Mouse (Mus musculus) neural tube, embryonic 13.5 days (tissue): ENCODE data around the gene Nabp2. TPM values are rescaled to one million over a fixed set of nuclear protein-coding genes. Genes with fewer than 3 reads are reported as not detected.

Experiments
- ATAC-seq: fragments of 200-750 bp; cut with Nextera tagmentation; 2 replicates; pipeline ENCODE4 v1.8.0; 2017; ENCODE audit warnings: low read depth, mild to moderate bottlenecking, moderate TSS enrichment, moderate library complexity
- H3K27ac ChIP-seq: fragments of 300-500 bp; sonication (generic); replicated peaks from 2 replicates; pipeline ENCODE4 v1.5.1; 2015; ENCODE audit warnings: moderate library complexity, mild to moderate bottlenecking, inconsistent platforms
- H3K27me3 ChIP-seq: fragments of 300-500 bp; sonication (generic); 2 replicates; pipeline ENCODE4 v1.6.1; 2015; ENCODE audit warnings: mild to moderate bottlenecking, inconsistent platforms
- H3K36me3 ChIP-seq: fragments of 300-500 bp; sonication (generic); 2 replicates; pipeline ENCODE4 v1.6.1; 2015; ENCODE audit warnings: mild to moderate bottlenecking, inconsistent platforms
- H3K4me1 ChIP-seq: fragments of 300-500 bp; sonication (generic); replicated peaks from 2 replicates; pipeline ENCODE4 v1.6.1; 2015; ENCODE audit warnings: inconsistent platforms
- H3K4me2 ChIP-seq: fragments of 300-500 bp; sonication (generic); 2 replicates; pipeline ENCODE4 v1.6.1; 2015; ENCODE audit warnings: inconsistent platforms, mild to moderate bottlenecking, moderate library complexity
- H3K4me3 ChIP-seq: fragments of 300-500 bp; sonication (generic); 2 replicates; pipeline ENCODE4 v1.5.1; 2015; ENCODE audit warnings: mild to moderate bottlenecking, inconsistent platforms
- H3K9ac ChIP-seq: fragments of 300-500 bp; sonication (generic); 2 replicates; pipeline ENCODE4 v1.6.1; 2015; ENCODE audit warnings: moderate library complexity, mild to moderate bottlenecking, inconsistent platforms
- H3K9me3 ChIP-seq: fragments of 300-500 bp; sonication (generic); 2 replicates; pipeline ENCODE4 v1.6.1; 2016; ENCODE audit warnings: inconsistent platforms
- WGBS: fragments of 180-500 bp; shearing (Covaris S2); methylation state at CpG from one replicate; pipeline ENCODE4 v1.1.7; 2015; 5-methylcytosine and 5-hydroxymethylcytosine counted together
- polyA plus RNA-seq: library from polyadenylated mRNA; unstranded; fragments of >200 nt; fragmentation: Nextera tagmentation; extraction: Ambion mirVana; gene quantifications from 2 replicates; pipeline ENCODE4 v1.2.1, GENCODE M21; 2015

Nabp2 gene
- polyA plus RNA-seq, 1 experiment from 2014 or later = 124 TPM

DNA sequence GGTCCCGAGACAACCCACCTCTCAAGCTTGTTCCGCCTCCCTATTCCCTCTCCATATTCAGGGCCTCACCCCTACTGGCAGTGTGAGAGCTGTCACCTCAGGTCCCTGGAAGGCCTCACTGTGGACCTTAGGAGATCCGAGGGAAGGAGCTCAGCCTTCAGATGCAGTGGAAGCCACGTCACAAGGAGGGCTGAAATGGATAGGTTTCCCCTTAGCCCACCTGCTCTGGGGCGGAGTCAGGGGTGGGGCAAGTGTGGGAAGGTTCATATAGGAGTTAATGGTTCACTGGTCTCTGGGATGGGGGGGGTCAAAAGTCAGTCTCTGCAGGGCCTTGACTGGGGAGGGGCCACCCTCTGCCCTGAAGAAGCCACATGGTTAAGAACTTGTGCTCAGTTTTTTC lies 11.0 kb downstream of the Nabp2 start:
- ATAC-seq = no peak
- no peak overlapping the region for H3K4me3 ChIP-seq
- H3K9me3 ChIP-seq = no peaks in the 10 kb centered on the region
- H3K27me3 ChIP-seq = no peaks in the 10 kb centered on the region
- 32% methylated on average over 5 of the region's 5 CpGs for WGBS
- no peak overlapping the region for H3K4me2 ChIP-seq
- no peak overlapping the region for H3K9ac ChIP-seq
- peaks cover 8% of the 10 kb centered on the region; the same call in 1 of the 2 replicates for H3K4me1 ChIP-seq
- H3K27ac ChIP-seq = no peak overlapping the region
- peaks cover 40% of the 10 kb centered on the region for H3K36me3 ChIP-seq

DNA sequence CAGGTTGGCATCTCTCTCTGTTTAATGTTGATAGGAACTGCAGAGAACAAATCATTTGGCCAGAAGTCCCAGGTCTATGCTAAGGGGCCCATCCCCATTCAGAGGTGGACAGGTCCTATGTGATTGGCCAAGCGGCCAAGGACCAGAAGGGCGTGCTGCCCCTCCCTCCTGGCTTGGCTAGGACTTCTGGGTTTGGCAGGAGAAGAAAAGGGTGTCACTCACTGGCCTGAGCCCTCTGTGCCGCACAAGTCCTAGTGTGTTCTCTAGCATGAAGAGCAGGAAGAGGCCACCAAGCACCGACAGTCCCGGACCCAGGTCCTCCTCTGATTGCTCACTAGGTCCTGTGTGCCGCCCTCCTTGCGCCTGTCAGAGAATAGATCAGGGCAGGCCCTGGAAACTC lies 13.8 kb downstream of the Nabp2 start:
- no peaks in the 10 kb centered on the region for H3K27me3 ChIP-seq
- H3K36me3 ChIP-seq = peaks cover 53% of the 10 kb centered on the region
- no peak overlapping the region for H3K4me3 ChIP-seq
- no peak for ATAC-seq
- H3K4me2 ChIP-seq = no peak overlapping the region
- WGBS = 59% methylated on average over 7 of the region's 7 CpGs
- H3K4me1 ChIP-seq = peaks cover 8% of the 10 kb centered on the region; the same call in 1 of the 2 replicates
- no peaks in the 10 kb centered on the region for H3K9me3 ChIP-seq
- no peak overlapping the region for H3K9ac ChIP-seq
- no peak overlapping the region for H3K27ac ChIP-seq

DNA sequence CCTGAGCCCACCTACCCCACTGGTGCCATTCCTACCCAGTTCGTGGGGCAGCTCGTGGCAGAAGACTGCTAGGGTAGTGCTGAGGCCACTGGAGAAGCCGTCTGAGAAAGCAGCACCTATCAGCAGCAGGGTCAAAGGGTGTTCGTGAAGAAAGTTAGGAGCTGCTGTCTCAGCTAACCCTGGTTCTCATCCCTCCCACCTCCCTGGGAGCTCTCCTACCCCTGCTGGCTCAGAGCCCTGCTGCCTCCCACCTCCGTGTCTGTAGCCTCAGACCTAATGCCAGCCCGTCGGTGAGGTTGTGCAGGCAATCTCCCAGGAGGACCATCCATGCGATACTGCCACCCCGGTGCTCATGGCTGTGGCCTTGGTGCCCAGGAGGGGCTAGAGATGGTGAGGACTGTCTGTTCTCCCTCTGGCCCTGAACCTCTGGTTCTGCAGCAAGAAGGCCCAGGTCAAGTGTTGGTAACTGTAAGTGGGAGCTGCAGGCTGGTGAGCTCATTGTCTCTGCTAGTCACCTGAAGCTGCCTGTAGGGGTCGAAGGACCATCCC lies 14.5 kb downstream of the Nabp2 start:
- no peak for ATAC-seq
- H3K4me2 ChIP-seq = no peak overlapping the region
- H3K36me3 ChIP-seq = peaks cover 56% of the 10 kb centered on the region
- H3K27ac ChIP-seq = no peak overlapping the region
- peaks cover 8% of the 10 kb centered on the region; the same call in 1 of the 2 replicates for H3K4me1 ChIP-seq
- no peaks in the 10 kb centered on the region for H3K27me3 ChIP-seq
- H3K9me3 ChIP-seq = no peaks in the 10 kb centered on the region
- H3K4me3 ChIP-seq = no peak overlapping the region
- 71% methylated on average over 10 of the region's 10 CpGs for WGBS
- no peak overlapping the region for H3K9ac ChIP-seq

DNA sequence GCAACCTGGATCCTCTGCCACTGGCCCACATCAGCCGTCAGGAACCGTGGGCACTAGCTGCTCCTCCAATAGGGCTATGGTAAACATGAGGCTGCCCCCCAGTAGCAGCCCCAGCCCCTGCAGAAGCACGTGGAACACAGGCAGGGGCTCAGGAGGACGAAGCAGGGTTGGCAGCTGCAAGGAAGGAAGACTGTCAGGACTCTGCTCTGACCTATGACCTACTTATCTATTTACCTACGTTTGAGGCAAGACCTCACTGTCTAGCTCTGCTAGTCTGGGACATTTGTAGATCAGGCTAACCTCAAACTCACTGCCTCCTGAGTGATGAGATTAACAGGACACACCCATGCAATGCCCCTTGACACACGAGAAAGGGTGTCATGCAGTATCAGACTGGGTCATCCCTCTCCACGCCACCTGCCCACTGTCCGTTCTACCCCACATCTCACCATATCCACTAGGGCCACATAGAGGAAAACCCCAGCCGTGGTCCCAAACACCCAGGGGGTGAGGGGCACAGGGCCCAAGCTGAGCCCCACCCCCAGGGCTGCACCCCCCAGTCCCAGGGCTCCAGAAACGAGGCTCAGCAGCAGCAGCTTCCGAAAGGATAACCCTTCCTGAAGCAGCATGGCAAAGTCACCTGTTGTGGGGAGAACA lies 15.1 kb downstream of the Nabp2 start:
- Histone ChIP-seq H3K27me3 (no peaks in the 10 kb centered on the region), H3K36me3 (peaks cover 57% of the 10 kb centered on the region), H3K9ac (no peak overlapping the region), H3K4me2 (no peak overlapping the region), H3K9me3 (no peaks in the 10 kb centered on the region), H3K4me1 (peaks cover 8% of the 10 kb centered on the region; the same call in 1 of the 2 replicates), H3K27ac (no peak overlapping the region), H3K4me3 (no peak overlapping the region)
- 70% methylated on average over 11 of the region's 11 CpGs for WGBS
- no peak for ATAC-seq

DNA sequence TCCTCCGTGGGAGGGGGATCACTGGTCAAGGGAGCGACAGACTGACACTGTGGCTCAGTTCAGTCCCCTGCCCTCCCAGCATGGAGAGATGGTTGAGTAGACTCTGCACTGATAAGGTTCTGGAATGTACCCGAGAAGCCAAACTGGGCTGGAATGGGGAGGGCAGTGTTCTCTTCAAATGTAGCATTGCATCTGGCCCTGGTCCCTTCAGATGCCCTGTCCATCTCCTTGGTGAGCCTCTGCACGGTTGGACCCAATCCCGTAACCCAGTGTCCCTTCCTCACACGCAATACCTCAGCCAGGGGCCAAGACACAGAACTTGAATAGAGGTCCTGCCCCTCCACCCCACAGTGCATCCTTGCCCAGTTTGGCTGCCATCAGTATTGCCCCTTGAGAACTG lies 19.4 kb downstream of the Nabp2 start:
- peak overlapping the region; percentile 26; the same call in 1 of the 2 replicates for H3K9ac ChIP-seq
- no peak overlapping the region for H3K4me2 ChIP-seq
- 0 out of 2 replicates have a peak, but pooled peaks cover 2% of the 10 kb centered on the region for H3K4me1 ChIP-seq
- H3K27me3 ChIP-seq = no peaks in the 10 kb centered on the region
- peaks cover 94% of the 10 kb centered on the region for H3K36me3 ChIP-seq
- H3K4me3 ChIP-seq = no peak overlapping the region
- H3K27ac ChIP-seq = no peak overlapping the region
- no peak for ATAC-seq
- 81% methylated on average over 6 of the region's 6 CpGs for WGBS
- no peaks in the 10 kb centered on the region for H3K9me3 ChIP-seq

DNA sequence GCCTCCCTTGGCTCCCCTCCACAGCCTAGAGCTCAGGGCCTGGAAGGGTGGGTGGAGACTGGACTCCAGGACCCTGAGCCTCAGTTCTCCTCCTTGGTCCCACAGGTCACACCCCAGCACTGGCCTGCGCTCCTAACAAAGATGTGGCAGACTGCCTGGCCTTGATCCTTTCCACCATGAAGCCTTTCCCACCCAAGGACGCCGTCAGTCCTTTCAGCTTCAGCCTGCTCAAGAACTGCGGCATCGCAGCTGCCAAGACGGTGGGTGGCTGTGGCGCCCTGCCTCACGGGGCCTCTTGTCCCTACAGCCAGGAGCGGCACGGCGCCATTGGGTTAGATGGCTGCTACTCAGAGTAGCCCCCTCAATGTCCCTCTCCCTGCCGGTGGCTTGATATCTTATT lies 20.9 kb downstream of the Nabp2 start:
- no peak for ATAC-seq
- no peak overlapping the region for H3K9ac ChIP-seq
- no peak overlapping the region for H3K27ac ChIP-seq
- H3K9me3 ChIP-seq = no peaks in the 10 kb centered on the region
- H3K36me3 ChIP-seq = peaks cover 94% of the 10 kb centered on the region
- no peak overlapping the region for H3K4me2 ChIP-seq
- no peaks in the 10 kb centered on the region for H3K4me1 ChIP-seq
- H3K4me3 ChIP-seq = no peak overlapping the region
- WGBS = 89% methylated on average over 12 of the region's 12 CpGs
- no peaks in the 10 kb centered on the region for H3K27me3 ChIP-seq

DNA sequence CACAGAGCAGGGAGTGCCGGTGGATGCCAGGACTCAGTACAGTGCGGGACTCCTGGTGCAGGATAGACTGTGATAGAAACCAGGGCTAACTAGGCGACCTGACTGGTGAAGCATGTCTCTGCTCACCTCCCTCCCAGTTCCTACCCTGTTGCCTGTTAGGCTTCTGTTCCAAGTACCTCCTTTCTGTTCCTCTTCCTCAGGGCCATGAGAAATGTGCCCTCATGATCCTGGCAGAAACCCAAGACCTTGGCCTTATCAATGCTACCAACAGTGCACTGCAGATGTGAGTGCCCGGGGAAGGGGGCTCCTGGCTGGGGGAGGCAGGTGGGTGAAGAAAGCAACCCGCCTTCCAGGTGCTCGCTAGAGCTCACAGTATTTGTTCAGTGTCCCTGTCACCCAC lies 21.7 kb downstream of the Nabp2 start:
- Histone ChIP-seq H3K9me3 (no peaks in the 10 kb centered on the region), H3K4me2 (no peak overlapping the region), H3K27me3 (no peaks in the 10 kb centered on the region), H3K4me3 (no peak overlapping the region), H3K27ac (no peak overlapping the region), H3K9ac (no peak overlapping the region), H3K4me1 (no peaks in the 10 kb centered on the region), H3K36me3 (peaks cover 100% of the 10 kb centered on the region)
- ATAC-seq = no peak
- WGBS = 88% methylated on average over 6 of the region's 6 CpGs

DNA sequence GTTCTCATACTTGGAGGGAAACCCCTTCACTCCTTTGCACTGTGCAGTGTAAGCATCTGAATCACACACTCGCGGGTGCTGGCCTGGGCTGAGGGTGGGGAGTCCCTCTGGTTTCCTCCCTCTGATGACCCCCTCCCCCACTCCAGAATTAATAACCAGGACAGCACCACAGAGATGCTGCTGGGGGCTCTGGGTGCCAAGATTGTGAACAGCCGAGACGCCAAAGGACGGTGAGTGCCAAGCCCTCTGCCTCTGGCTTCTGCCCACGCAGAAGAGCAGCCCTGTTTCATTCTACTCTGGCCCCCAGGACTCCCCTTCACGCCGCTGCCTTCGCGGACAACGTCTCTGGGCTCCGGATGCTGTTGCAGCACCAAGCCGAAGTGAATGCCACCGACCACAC lies 22.4 kb downstream of the Nabp2 start:
- 89% methylated on average over 14 of the region's 14 CpGs for WGBS
- Histone ChIP-seq H3K4me1 (no peaks in the 10 kb centered on the region), H3K9me3 (no peaks in the 10 kb centered on the region), H3K36me3 (peaks cover 100% of the 10 kb centered on the region), H3K9ac (no peak overlapping the region), H3K4me3 (no peak overlapping the region), H3K4me2 (no peak overlapping the region), H3K27ac (no peak overlapping the region), H3K27me3 (no peaks in the 10 kb centered on the region)
- no peak for ATAC-seq

DNA sequence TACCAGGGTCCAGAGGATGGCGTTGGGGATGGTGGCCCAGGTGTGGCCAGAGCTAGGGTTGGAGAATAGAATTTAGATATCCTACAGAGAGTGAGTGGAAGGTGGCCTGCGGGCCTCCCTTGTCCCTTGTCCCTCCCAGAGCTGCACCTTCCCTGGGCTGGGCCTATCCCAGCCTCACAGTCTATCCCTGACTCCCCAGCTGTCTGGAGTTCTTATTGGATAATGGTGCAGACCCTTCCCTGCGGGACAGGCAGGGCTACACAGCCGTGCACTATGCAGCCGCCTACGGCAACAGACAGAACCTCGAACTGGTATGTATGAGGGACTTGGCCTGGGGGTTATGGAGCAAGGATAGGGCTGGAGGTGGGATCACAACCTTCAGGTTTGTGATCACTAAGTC lies 25.4 kb downstream of the Nabp2 start:
- Histone ChIP-seq H3K27me3 (no peaks in the 10 kb centered on the region), H3K9ac (no peak overlapping the region), H3K9me3 (no peaks in the 10 kb centered on the region), H3K4me2 (no peak overlapping the region), H3K27ac (no peak overlapping the region), H3K36me3 (peaks cover 99% of the 10 kb centered on the region), H3K4me3 (no peak overlapping the region), H3K4me1 (no peaks in the 10 kb centered on the region)
- ATAC-seq = no peak
- 93% methylated on average over 7 of the region's 7 CpGs for WGBS

DNA sequence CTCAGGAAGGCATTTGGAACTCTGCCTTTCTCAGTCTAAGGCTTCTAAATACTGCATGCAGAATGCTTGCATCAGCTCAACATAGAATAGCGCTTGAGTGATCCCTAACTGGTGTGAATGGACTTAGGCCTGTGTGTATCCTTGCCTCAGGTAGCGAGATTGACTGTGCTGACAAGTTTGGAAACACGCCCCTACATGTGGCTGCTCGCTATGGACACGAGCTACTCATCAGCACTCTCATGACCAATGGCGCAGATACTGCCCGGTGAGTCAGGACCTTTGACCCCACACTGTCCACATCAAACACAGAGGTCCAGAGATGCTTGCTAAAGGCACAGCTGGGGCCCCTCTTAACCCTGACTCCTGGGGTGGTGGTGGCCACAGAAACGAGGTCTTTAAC lies 28.8 kb downstream of the Nabp2 start:
- H3K4me3 ChIP-seq = no peak overlapping the region
- no peaks in the 10 kb centered on the region for H3K27me3 ChIP-seq
- peaks cover 19% of the 10 kb centered on the region for H3K4me1 ChIP-seq
- no peaks in the 10 kb centered on the region for H3K9me3 ChIP-seq
- H3K4me2 ChIP-seq = no peak overlapping the region
- peaks cover 92% of the 10 kb centered on the region for H3K36me3 ChIP-seq
- WGBS = 92% methylated on average over 8 of the region's 8 CpGs
- ATAC-seq = no peak
- no peak overlapping the region for H3K27ac ChIP-seq
- no peak overlapping the region for H3K9ac ChIP-seq

DNA sequence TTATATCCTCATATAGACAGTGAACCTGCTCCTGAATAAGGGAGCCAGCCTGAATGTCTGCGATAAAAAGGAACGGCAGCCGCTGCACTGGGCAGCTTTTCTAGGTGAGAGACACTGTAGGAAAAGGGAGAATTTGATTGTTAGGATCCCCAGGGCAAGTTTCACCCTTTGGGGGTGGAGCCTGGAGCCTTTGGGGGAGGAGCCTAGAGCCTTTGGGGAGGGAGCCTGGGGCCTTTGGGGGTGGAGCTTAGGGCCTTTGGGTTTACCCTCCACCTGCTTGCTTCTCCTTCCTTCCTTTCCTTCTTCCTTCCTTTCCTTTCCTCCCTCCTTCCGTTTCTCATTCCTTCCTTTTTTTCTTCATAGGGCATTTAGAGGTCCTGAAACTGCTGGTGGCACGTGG lies 30.7 kb downstream of the Nabp2 start:
- Histone ChIP-seq H3K36me3 (peaks cover 73% of the 10 kb centered on the region), H3K4me1 (peaks cover 27% of the 10 kb centered on the region), H3K4me2 (no peak overlapping the region), H3K9me3 (no peaks in the 10 kb centered on the region), H3K27ac (no peak overlapping the region), H3K4me3 (no peak overlapping the region), H3K9ac (no peak overlapping the region), H3K27me3 (no peaks in the 10 kb centered on the region)
- no peak for ATAC-seq
- 80% methylated on average over 5 of the region's 5 CpGs for WGBS

DNA sequence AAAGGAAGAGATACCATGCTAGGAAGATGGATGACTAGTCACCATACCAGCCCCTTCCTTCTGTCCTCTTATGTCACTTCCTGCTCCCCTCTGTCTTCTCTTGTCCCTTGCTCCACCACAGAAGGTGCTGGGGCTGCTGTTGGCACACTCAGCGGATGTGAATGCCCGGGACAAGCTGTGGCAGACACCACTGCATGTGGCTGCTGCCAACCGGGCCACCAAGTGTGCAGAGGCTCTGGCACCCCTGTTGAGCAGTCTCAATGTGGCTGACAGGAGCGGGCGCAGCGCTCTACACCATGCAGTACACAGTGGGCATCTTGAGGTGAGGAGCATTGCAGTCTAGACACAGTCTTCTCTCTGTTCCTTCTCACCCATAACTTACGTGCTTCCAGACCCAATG lies 32.0 kb downstream of the Nabp2 start:
- Histone ChIP-seq H3K4me1 (peaks cover 27% of the 10 kb centered on the region), H3K4me3 (no peak overlapping the region), H3K9me3 (no peaks in the 10 kb centered on the region), H3K27ac (no peak overlapping the region), H3K36me3 (peaks cover 60% of the 10 kb centered on the region), H3K4me2 (no peak overlapping the region), H3K27me3 (no peaks in the 10 kb centered on the region), H3K9ac (peak overlapping the region; percentile 100)
- WGBS = 96% methylated on average over 7 of the region's 7 CpGs
- ATAC-seq = no peak

DNA sequence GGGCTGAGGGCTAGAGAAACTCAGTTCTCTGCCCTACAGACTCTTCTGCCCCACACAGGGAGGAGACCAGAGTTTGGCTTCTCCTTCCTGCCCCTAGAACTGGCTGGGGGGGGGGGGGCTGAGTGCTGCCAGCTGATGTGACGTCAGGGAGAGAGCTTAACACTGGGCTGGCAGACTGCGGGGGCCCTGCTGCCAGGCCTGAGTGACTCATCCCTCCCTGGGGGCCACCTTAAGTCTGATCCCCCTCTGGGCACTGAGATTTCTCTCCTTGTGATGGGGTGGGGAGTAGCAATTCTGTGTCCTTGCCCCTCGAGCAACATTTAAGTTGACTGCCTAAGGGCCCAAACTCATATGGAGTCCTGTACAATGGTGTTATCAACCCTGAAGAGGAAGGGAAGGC lies 32.8 kb downstream of the Nabp2 start:
- H3K9ac ChIP-seq = peak overlapping the region; percentile 100
- peak overlapping the region; percentile 98 for H3K27ac ChIP-seq
- 56% methylated on average over 3 of the region's 3 CpGs for WGBS
- no peaks in the 10 kb centered on the region for H3K9me3 ChIP-seq
- H3K36me3 ChIP-seq = peaks cover 52% of the 10 kb centered on the region
- peaks cover 27% of the 10 kb centered on the region for H3K4me1 ChIP-seq
- H3K4me2 ChIP-seq = peak overlapping the region; percentile 79
- no peaks in the 10 kb centered on the region for H3K27me3 ChIP-seq
- peak overlapping the region; percentile 96 for H3K4me3 ChIP-seq
- no peak for ATAC-seq
